Mouse (Mus musculus) spleen, embryonic (tissue): ENCODE data around the gene Arl4c.

Experiments used
- CTCF ChIA-PET: fragments of 350-600 bp; sonication (Branson Sonifier 250); formaldehyde crosslinking; loops from one replicate; lab custom pipeline; 2022; lab: Charles Lee

Gene Arl4c

DNA sequence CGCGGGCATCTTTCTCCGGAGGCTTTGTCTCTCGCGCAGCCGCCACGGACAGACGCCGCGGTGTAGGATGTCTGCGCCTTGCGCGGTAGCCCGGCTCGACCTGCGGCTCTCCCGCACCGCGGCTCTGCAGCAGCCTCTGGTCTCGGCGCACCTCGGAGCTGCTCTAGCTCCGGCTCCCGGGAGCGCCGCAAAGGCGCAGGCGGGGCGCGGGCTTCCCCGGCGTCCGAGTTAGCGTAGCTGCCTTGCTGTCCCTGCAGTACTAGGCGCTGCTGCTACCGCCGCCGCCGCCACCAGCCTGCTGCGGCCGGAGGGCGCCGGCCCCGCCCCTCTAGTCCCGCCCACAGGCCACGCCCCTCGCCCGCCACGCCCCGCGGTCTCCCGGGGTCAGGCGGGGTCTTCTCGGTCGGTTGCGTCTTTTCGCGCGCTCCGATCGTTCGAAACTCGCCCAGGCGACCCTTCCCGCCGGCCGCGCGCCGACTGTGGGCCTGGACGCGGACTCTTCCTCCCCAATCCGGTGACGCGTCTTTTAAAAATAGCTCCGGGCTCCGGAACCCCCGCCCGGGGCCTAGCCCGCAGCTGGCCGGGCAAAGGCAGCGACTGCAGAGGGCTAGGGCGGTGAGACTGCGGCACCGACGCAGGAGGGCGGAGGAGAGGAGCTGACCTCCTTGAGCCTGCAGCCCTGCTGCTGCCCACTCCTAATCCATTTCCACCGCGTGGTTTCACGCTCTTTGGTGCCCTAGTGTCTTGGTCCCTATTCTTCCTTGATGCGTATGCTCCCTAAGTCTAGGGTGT lies at the start of gene Arl4c:
Gene Arl4c (minus strand): TSS at position 352 of the 792 bp plus-strand sequence.
- CTCF ChIA-PET, result interaction anchor here (0.5 to 1.1 kb wide), 5 partner anchors 47 to 245 kb away, joined by 3 to 4 read pairs (median 3); no protein-coding TSS in a partner anchor

DNA sequence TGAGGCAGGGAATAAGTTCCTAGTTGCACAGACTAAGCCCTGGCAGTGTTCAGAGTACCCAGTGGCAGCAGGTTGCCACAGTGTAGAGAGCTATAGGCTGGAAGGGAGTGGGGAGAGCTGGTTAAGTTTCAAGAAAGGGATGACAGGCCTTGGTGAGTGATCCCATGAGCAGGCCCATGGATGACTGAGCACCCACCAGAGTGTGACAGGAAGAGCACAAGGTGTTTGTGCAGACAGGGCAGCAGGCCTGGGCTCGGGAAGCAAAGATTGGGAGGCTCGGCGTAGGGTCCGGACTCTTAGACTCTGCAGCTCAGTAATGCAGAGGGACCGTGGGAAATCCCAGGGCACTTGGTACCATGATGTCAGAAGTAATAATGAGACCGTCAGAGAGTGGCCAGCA lies 49.3 kb upstream of the Arl4c start:
- CTCF ChIA-PET, result no interaction called here

DNA sequence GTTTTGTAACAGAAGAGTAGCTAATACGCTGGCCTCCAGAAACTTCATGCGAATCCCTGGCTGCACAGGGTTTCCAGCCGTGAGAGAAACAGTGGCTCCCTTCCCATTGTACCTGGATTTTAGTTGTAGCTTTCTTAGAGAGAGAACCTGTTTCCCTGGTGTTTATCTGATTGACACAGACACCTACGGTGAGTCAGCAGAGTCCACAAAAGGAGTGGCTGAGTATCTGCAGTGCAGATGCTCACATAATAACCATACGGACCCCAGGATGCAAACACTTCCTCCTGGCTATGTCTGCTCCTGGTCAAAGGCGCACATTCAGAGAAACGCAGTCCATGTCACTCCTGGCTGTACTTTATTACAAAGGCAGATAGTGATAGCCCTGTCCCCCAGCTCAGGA lies 48.6 kb upstream of the Arl4c start:
- CTCF ChIA-PET, result no interaction called here

- CTCF ChIA-PET, result no interaction called here
Measured at GRCm38 (mm10) chr1:88750126-88750525, 48.1 kb upstream of the Arl4c start.

DNA sequence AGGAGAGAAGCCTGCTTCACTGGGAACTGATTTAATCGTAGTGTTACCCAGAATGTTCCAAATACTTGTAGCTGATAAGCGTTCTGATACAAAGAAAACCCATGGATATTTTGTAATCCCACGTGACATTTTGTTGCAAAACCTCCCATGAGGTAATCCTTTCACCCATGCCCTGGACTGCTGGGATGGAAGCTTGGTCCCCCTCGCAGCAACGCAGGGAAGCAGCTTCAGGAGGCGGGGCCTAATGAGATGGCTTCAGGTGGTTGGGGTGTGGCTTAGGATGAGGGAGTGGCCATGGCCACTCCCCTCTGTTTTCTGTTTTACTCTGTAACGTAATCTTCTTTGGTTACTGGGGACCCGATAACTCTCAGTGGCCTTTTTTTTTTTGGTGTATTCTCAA lies 47.1 kb upstream of the Arl4c start:
- CTCF ChIA-PET, result no interaction called here

GRCm38 (mm10) chr1:88745256-88745655 lies 43.2 kb upstream of the Arl4c start:
- CTCF ChIA-PET, result no interaction called here

DNA sequence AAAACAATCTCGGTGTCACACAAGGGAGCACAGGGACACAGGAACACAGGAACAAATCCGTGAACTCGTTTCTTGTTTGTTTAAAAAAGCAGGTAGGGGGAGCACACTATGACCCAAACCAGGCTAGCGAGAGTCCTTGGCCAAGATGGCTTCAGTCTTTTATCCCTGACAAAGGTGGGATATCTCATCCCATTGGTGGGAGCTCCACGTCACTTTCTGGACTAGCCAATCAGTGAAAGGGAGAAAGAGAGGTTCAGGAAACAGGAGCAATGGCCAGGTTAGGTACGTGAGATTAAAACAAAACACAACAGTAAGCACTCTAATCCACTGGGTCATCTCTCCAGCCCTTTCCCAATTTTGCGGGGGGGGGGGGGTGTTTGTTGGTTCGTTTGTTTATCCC lies 42.2 kb upstream of the Arl4c start:
- CTCF ChIA-PET, result no interaction called here

DNA sequence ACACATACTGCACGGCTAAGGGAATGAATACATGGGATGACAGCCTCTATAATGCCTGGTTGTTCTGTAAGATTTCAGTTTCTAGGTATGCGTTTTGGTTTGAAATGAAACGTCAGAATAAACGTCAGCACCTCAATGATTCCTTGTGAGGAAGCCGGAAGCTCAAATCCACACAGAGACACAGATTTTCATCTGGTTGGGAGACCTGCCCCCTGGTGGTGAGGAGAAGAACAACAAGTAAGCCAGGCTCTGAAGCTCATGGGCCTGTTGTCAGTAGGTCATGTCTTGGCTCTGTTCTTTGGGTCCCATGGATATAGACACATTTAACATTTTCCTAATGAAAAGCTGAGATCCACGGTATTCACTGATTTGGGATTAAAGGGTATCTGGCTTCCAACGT lies 40.4 kb upstream of the Arl4c start:
- CTCF ChIA-PET, result interaction anchor here (0.7 kb wide), 1 partner anchor 10 kb away, joined by 3 read pairs; no protein-coding TSS in a partner anchor

DNA sequence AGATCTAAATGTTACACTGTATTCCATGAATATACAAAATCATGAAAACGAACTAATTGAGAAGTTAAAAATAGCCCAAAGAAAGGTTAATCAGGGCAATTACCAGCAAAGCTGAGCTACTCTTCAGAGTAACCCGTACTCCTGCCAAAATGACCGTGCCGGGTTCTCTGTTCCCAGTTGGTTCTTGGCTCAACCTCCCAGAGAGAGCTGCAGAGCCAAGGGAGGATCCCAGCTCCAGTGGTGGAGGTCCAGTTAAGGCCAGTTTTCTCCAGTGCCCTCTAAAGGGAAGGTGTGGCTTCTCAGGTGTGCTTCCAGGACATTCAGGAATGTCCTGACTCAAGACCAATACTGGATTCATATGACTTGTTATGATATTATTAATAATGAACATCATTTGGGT lies 37.5 kb upstream of the Arl4c start:
- CTCF ChIA-PET, result no interaction called here

DNA sequence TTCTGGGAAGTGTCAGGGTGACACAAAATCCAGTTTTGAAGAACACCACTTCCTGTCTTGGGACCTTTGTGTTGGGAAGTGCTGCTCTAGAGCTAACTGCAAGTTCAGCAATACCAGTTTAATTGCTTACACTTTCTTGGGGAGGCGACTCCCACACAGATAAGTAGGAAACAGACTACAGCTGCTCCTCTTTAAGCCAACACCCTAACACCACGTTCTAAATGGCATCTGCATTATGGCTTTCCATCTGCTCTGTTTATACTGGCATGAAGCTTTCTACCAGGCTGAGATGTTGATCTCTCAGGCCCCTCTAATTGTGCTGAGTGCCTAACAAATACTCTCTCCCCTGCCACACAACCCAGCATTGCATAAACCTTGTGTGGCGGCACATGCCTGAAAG lies 36.9 kb upstream of the Arl4c start:
- CTCF ChIA-PET, result no interaction called here

- CTCF ChIA-PET, result no interaction called here
Measured at GRCm38 (mm10) chr1:88729496-88729895, 27.5 kb upstream of the Arl4c start.

GRCm38 (mm10) chr1:88727369-88727768 lies 25.3 kb upstream of the Arl4c start:
- CTCF ChIA-PET, result no interaction called here

DNA sequence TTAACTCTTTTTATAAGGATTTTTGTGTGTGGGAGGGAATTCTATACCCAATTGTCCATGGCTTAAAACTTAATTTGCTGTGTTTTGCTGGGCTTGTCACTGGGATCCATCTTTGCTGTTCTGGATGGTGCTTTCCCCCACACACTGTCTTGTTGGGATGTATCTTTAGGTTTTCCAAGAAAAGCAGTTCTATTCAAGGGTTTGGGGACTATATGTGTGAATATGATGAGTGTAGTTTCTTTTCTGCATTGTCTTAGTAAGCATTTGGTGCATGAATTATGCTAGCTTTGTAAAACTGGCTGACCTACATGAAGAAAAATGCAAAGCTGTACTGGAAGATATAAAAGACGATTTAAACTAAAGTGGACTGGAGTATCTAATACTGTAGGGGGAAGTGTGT lies 23.7 kb upstream of the Arl4c start:
- CTCF ChIA-PET, result no interaction called here

DNA sequence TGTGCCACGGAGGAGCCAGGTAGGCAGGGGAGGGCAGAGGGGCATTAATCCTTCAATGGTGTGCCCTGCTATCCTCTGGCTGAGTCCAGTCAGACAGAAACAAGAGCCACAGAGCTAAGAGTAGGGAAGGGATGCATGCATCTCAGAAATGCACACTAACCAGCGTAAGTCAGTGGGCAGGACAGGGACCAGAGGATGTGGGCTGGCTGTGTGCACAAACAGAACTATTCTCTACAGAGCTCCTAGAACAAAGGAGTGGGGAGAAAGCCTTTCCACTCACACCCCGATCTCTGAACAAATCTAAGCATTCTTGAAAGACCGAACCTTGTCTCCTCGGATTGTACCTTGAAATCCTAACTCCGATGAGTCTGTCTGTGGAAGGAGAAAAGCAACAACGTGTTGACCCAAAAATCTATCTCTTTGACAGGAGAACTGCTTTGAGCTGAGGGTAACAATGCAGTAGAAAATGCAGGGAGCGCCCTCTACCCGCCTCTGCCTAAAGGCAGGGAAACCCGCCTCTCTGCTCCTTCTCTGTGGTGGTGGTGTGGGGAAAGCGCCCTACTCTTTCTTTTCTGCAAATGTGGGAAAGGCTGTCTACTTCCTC lies 18.7 kb upstream of the Arl4c start:
- CTCF ChIA-PET, result no interaction called here

DNA sequence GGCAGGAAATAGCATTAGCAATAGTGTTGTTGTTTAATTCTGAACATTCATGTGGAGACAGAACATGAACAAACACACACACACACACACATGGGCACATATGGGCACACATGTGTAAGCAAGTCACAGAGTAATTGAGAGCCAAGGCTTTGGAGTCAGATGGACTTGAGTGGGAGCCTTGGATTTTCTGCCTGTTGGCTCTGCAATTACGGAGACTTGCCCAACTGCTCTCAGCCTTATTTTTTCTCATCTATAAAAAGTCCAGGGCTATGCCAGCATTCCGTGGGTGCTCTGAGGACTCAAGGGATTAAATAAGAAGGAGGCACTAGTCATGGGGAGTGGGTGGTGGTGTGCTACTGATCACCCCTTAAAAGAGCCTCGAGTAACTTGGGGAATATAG lies 16.5 kb upstream of the Arl4c start:
- CTCF ChIA-PET, result no interaction called here

- CTCF ChIA-PET, result no interaction called here
Measured at GRCm38 (mm10) chr1:88717736-88718135, 15.7 kb upstream of the Arl4c start.

DNA sequence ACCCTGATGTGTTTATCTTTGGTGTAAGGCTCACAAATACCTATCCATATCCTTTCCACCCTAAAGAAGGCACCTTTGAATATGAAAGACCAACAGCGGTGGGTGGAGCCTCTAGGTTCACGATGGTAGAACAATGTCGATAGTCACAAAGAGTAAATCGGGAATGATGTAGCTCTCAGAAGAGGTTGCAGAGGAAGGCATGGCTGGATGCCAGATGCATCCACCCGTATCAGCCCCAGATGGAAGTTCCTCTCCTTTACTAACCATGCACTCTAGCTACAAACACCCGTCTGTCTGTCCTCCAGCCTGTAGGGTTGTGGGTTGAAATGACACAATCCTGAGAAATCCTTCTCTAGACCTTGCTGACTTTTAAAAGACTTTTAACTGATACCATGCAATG lies 10.0 kb upstream of the Arl4c start:
- CTCF ChIA-PET, result no interaction called here

- CTCF ChIA-PET, result no interaction called here
Measured at GRCm38 (mm10) chr1:88708646-88709305, 6.8 kb upstream of the Arl4c start.

DNA sequence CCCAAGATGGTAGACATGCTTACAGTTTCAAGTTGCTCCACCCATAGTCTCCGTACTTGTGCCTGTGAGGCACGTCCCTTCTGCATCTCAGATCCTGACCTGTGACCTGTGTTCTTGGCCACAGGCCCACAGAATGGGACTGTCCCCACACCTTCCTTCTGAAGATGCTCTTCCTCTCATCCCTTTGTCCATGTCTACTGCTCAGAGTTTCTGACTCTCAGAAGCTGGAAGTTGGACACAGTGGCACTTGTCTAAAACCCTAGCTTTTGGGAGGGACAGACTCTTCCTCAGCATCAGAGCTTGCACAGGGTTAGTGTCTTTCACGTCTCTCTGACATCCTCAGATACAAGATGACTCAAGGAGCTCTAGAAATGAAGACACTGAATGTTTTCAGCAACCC lies 6.2 kb upstream of the Arl4c start:
- CTCF ChIA-PET, result no interaction called here

GRCm38 (mm10) chr1:88707536-88707935 lies 5.5 kb upstream of the Arl4c start:
- CTCF ChIA-PET, result interaction anchor here (0.6 to 0.7 kb wide), 2 partner anchors 350 to 368 kb away, joined by 5 to 6 read pairs; no protein-coding TSS in a partner anchor

DNA sequence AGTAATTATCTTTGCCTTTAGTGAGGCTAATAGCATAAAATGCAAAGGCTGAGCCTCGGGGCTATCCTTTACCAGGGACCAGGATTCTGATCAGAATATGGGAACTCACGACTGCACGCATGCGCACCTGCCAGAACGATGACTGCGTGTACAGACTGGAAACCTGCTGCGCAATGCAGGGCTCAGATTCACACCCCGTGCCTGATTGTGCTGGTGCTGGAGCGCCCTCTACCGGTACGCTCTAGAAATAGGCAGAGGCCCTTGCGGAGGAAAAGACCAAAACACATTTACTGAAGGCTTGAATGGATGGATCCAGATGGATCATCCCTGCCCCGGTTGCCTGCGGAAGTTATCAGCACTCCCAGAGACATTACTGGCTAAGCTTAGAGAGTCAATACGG lies 3.8 kb upstream of the Arl4c start:
- CTCF ChIA-PET, result interaction anchor here (0.6 to 1.5 kb wide), 4 partner anchors 129 to 185 kb away, joined by 3 to 4 read pairs (median 3); no protein-coding TSS in a partner anchor

- CTCF ChIA-PET, result interaction anchor here (1.0 to 1.5 kb wide), 3 partner anchors 128 to 142 kb away, joined by 3 to 11 read pairs (median 3); no protein-coding TSS in a partner anchor
Measured at GRCm38 (mm10) chr1:88705050-88705449, 3.0 kb upstream of the Arl4c start.
